Mouse (Mus musculus) telencephalon, adult 2 months (tissue): ENCODE results near the gene Elfn2.

Experiments used
- DNase-seq: peaks from one replicate; pipeline ENCODE4 v3.0.0-alpha.2; 2011; ENCODE audit warnings: low read depth, low spot score

Elfn2 gene

DNA sequence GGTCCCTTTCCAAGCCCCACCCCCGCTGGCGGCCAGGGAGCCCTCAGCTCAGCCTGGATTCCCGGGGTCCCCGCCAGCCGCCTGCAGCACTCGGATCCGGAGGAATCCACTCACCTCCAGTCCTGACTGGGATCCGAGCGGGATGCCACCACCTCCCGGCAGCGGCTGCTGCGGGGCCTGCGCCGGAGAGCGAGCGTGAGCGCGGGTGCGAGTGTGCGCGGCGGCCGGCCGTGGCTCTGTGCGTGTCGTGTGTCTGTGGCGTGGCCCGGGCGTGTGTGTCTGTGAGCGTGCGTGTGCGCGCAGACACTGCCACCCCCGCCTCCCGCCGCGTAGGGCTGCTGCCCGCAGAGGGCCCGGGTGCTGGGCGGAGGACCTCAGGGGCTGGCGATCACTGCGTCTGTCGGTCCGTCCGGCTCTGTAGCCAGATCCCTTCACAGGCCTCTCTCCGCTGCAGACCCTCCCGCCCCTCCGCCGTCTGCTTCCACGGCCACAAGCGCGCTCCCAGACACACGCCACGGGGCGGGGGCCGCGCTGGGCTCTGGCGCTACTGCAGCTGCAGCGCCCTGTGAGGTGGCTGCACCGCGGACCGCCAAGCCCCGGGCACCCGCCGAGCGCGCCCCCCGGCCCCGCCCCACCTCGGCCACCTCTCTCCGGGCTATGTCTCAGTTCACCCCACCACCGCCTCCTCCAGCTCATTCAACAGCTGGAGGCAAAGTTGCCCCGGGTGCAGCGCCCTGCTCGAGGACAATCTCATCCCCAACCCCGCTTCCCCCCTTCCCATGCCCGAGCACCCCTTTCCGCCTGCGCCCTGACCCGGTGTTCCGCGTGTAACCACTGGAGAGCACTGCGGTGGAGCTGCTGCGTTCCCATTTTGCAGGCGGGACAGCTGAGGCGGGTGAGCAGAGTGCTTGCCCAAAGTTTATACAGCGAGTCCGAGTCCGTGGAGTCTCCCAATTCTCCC lies at the start of gene Elfn2:
Gene Elfn2, minus strand, starts transcription at position 482 of the 961 bp plus-strand sequence.
- DNase-seq, result no peak

DNA sequence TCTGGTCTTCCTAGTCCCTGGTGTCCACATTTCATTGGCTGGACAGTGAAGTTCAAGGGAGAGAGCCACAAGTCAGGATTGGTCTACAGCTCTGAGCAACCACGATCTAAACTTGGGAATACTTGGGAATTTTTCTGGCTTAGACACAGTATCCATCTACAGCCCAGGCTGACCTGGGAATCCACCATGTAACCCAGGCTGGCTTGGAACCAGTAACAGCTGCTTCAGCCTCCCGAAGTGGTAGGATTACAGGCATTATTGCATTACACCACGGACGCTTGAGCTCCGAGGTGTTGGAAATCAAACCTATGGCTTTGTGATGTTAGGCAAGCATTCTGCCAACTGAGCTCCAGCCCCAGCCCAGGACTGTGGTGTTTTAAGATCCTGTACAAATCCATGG lies 45.1 kb upstream of the Elfn2 start:
- DNase-seq, result no peak

DNA sequence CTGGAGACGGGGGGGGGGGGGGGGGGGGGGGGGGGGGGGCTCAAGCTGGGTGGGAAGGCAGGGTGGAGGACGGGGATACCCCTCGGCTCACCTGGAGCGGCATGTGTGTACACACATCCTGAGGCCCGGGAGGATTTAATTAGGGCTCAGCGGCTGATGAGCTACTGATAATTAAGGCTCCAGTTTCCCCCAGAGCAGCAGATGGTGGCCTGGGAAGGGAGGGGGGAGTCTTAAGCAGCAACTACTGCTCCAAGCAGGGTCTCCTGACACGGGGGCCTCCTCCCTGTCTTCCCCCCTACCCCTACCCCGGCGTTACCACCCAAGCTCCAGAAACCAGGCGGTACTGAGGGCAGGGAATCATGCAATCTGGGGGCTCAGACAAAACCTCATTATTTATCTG lies 44.6 kb upstream of the Elfn2 start:
- no peak for DNase-seq

DNA sequence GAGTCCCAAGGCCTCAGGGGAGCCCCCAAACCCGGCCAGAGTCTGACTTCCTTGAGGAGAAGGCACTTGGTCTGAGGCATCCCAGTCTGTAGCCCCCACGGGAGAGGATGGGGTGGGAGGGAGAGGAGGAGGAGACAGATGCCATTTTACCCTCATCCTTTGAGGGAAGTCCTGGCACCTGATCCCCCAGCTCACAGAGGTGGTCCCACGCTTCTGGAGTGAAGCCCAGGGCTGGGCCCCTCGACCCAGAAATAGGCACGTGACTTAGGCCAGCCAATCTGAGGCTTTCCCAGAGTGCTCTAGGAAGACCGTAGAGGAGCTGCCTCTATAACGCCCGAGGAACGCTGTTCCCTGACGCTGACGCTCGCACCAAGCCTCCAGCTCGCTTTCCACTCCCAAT lies 42.5 kb upstream of the Elfn2 start:
- no peak for DNase-seq

DNA sequence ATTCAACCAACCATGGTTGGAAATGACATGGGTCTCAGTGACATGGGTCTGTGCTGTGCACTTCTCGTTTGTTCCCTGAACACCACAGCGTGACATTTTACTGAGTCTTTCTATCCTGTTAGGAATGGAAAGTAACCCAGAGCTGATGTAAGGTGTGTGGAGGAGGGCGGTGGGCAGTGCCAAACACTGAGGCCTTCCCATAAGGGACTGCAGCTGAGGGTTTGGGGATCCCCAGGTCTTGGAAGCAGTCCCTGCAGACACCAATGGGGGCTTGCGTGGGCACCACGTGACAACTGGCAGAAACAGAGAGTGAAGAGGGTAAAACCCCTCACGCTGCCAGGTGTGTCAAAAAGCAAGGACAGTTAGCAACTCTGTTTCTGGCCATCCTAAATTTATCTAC lies 39.6 kb upstream of the Elfn2 start:
- no peak for DNase-seq

DNA sequence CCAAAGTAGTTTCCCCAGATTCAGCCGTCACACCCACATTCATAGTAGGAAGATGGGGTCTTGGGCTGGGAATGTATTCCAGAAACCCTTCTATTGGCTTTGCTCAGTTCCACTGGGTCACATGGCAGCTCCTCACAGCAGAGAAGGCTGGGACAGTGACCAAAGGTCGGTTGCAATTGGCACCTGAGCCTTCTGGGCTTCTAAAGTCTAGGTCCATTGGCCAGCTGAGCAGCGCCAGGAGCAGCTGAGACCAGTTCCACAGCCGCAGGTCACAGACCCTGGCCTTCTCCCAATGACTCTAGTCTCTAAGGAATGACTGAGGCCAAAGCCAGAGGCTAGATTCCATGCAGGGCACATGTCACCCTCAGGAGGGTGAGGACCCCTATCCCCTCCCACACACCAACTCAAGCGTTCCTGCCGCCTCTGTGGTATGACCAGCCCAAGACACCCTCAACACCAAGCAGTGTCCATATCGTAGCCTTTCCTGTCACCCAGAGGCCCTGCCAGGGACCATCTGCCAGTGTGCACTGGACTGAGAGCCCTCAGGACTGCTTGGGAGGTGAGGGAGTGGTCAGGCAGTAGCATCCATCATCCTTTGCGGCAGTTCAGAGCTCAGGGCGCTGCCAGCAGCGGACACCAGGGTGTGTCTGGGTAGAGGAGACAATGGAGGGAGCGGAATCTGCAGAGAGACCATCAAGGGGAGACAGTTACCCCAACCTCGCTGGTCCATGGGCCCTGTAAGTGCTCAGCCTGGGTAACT lies 37.6 kb upstream of the Elfn2 start:
- DNase-seq, result no peak

DNA sequence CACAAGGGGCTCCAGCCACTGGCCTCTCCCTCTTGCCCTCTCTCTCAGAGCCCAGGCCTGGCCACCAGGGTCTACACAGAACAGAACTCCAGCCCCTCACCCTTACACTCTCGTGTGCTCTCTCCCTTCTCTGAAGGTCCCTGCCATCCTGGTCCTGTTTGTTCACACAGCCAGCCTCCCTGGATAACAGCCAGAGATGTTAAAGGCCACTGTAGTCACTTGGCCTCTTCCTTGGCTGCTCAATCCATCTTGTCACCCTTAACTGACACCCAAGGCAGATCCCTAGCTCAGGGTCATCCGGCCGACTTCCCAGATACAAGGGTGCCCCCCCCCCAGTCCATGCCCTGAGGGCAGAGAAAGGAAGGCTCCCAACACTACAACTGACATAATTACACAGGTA lies 36.7 kb upstream of the Elfn2 start:
- no peak for DNase-seq

DNA sequence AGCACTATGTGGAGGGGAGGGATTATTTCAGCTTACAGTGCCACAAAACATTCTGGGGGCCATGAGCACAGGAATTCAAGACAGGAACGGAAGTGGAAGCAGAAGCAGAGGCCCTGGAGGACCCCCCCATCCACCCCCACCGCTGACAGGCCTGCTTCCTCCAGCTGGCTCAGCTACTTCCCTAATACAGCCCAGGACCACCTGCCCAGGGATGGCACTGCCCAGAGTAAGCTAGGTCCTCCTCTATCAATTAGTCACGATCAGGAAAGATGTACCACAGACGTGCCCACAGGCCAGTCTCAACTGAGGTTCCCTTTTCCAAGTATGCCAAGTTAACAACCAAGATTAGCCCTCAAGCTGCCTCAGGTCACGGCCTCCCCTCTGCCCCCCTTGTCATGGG lies 35.6 kb upstream of the Elfn2 start:
- no peak for DNase-seq

DNA sequence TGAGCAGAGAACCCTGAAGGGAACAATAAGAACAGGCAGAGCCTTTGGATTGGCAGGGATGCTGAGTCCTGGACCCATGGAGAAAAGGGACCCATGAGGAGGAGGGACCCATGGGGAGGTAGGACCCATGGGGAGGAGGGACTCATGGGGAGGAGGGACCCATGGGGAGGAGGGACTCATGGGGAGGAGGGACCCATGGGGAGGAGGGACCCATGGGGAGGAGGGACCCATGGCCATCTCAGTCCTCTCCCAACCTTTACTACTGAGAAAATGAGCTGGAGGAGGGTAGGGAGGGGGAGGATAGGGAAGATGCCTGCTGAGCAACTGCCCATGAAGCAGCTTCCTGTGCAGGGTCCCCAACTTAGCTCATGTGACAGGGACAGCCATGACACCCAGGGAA lies 34.4 kb upstream of the Elfn2 start:
- DNase-seq, result no peak

DNA sequence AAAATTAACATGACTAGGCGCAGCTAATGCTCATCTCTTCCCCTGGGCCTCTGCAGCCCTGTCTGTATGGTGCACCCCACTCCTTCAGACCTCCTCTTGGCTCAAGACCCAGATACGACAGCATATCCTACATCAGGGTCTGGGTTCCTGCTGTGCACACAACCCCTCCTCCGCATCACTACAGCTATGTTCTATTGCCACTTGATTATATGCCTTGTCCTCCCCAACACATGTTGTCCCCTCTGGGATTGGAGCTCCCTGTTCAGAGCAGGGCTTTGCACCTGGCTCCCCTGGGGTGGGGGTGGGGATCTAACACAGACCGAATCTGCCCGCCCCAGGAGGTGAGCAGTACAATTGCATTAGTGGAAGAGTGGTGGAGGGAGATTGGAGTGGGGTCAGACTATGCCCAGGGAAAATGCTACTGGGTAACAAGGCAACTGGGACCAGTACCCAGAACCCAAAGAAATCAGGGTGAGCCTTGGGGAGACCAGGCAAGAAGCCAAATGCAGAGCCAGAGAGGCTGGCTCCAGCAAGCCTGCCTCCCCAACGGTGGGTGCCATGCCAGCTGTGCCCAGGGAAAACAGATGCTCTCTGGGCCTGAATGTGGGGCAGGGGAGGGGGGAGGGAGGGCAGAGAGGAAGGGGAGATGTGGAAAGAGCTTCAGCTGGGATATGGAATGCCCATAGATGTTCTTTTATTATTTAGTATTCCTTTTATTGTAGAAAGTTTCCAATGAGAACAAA lies 32.2 kb upstream of the Elfn2 start:
- DNase-seq, result no peak

DNA sequence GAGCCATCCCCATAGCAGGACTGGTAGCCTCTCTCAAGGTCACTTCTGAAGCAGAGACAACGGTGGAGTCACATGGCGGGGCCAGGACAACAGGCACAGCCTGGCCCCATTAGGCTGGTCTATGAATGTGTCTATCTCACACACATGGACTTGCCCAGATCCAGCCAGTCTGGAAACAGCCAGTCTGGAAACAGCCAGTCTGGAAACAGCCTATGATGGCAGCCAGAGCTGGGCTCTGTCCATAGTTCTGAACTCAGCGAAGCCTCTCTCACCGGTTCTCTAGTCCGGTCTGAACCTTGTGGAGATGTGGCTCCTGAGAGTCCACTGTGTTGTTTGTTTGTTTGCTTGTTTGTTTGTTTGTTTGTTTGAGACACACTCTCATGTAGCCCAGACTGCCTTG lies 31.3 kb upstream of the Elfn2 start:
- no peak for DNase-seq

DNA sequence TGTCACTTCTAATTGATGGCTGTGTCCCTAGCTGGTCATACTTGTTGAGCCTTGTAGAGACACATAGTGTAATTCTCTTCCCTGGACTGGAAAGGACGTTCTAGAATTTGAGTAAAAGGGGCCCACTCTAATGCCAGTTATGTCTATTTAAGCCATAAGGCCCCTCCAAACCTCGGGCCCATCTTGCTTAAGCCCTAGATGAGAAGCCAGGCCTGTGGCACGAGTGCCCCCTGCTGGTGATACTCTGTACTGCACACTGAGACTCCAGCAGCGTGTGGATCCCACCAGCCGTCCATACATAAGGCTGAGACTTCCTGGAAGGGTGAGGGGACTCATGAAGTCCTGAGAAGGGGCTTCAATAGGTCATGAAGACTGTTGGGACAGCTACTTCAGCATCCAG lies 25.6 kb upstream of the Elfn2 start:
- no peak for DNase-seq

DNA sequence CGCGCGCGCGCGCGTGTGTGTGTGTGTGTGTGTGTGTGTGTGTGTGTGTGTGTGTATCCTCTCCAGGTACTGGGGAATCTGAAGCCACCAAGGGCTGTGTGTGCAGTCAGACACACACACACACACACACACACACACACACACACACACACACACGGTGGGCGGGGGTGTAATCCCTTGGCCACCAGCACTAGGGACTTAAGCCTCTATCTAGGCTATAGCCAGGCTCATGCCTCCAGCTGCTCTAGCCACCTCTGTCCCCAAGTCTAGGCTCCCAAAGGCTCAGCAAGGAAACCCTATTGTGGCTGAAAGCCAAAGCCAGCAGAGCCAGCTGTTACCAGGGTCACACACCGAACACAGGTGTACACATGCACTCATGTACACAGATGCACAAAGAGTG lies 24.3 kb upstream of the Elfn2 start:
- DNase-seq, result no peak

DNA sequence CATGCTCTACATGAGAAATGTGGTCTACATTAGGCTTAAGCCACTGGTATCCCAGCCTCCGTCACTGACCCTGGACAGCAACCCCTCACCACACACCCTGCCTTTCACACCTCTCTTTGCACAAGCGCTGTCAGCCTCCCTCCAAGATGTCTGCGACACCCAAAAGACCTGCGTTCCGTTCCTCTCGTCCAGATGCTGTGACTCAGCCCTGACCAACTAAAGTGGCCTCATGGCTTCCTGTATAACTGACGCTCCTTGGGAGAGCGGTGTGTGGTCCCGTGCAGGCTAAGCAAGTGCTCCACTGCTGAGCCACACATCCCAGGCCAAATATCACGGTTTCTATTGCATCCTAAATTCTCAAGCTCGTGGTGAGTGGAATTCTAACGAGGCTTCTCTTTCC lies 22.1 kb upstream of the Elfn2 start:
- DNase-seq, result no peak

DNA sequence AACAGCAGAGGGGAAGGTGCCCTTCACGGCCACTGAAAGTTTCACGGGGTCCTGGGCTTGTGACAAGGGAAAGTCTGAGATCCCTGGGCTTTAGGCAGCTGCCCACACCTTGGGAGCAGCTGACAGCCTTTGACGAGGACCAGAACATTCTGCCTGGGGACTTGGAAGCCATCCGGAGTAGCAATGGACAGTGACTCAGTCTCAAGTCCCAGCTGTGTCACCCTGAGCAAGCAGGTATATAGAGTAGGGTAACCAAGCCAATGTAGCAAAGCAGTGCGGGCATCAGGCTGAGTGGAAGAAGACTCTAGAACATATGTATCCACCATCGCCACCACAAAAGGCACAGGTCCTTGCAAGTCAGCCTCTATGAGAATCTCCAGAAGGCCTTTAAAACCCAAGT lies 18.6 kb upstream of the Elfn2 start:
- no peak for DNase-seq

DNA sequence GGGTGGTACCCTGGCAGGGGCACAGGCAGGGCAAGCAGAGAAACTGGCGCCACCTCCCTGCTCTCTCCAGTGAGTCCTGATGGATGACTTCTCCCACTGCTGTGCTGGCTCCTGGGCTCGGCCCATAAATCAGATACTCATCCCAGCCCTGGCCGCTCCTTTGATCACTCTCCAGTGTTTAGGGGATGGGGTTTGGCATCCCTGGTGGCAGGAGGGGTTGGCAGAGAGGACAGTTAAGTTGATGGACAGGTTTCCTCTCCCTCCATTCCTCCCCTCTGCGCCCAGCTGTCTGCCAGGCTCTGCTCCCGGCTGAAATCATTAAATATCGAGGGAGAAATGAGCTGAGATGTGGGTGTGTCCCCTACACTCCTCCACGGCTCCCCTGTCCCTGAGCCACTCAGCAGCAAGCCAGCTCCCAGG lies 18.1 kb upstream of the Elfn2 start:
- DNase-seq, result no peak

DNA sequence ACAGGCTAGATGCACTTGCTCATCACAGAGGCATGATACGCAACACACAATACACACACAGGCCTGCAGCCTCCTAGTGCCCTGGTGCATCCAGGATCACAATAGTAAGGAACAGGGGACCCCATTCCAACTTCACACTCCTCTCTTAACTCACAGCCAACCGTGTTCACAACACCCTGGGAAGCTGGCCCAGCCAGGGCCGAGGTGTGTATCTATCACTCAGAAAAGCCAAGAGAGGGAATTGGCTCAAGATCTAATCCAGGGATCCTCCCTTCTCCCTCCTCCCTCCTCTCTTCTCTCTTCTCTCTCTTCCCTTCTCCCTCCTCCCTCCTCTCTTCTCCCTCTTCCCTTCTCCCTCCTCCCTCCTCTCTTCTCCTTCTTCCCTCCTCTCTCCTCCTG lies 17.6 kb upstream of the Elfn2 start:
- no peak for DNase-seq

DNA sequence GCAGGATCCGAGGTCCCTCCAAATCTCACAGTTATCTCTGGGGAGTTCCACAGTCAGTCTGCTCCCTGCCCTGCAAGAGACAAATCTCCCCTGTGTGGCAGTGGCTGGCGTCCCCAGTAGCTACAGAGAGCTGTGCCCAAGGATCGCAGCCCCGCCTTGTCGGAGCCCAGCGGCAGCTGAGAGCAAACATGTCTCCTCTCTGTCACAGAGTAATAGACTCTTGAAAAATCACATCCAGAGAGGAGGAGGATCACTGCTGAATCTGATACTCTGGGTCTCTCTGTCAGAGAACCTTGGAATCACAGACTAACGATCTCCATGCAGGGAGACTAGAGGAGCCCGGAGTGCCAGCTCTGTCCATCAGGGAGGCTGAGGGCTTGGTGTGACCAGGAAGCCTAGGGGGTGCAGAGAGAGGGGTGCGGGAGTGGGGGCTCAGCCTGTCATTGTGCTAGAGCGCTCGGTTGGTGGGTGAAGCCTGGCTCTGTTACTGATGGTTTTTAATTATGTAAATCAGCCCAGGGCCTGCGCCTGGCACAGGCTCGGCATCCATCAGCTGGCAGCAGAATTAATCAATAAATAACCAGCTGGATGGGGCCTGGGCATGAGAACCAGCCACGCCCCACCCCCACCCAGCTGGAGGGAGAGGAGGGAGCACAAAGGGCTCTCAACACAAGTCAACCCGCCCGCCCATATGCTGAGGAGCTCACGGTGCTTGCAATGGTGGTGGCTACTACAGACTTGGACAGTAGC lies 17.0 kb upstream of the Elfn2 start:
- DNase-seq, result no peak

DNA sequence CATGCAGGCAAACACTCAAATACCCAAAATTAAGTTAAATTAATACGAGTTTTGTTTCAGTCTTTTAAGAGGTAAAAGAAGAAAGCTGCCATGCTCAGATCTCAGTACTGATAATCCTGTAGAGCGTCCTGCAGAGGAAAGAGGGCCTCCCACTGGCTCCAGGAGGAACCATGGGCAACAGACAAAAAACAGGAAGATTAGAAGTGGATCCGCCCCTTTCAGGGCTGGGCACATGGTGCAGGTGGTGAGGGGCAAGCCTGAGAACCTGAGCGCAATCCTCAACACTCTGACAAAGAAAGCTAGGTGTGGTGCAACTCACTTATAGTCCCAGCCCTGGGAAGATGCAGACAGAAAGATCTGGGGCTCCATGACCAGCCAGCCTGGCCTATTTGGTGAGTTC lies 13.3 kb upstream of the Elfn2 start:
- no peak for DNase-seq

DNA sequence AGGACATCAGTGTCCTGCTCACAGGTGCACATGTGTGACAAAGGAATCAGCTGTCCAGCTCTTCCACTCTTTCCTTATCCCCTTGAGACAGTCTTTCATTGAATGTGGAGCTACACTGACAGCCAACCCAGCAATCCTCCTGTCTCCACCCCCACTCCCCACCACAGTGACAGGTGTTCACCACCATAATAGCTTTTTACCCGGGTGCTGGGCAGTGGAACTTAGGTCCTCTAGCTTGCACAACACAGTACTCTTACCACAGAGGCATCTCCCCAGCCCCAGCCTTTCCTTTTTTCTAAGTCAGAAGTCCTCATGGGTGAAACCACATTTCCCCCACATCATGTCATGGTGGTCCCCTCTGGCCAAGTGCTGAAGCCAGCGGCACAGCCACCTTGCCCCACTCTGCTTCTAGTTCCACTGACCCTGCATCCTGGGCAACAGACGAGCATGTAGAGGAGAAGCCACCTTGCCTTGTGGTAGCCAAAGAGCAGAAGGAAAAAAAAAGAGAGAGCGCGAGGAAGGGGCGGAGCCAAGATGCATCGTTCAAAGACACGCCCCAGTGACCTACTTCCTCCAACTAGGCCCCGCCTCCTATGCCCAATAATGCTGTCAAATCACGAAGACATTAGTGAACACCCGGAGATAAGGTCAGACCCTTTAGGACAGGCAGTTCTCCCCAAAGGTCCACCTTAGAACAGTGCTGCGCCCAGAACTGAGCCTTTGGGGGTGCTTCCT lies 11.9 kb upstream of the Elfn2 start:
- DNase-seq, result no peak

DNA sequence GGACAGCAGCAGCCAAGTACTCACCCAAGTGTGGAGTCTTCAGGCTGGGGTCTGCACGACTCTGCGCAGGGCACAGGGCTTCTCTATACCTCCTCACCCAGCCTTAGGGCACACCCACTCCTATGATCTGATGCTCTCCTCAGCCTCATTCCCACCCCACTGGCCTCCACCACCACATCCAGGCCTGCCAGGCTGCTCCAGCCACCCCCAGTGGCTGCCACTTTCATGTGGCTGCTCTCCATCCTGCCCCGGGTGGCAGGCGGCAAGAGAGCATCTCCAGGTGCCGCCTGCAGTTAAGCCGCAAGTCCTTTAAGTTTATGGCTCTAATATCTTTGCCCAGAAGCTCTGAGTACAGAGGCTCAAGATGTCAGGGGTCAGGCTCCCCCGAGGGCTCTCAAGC lies 8.1 kb upstream of the Elfn2 start:
- DNase-seq, result no peak
